Mouse (Mus musculus) regulatory T cell (primary cell): ENCODE data around the gene Mob1a.
"Not testable (repeated sequence)": the region's sequence is repeated elsewhere in the genome, so short reads cannot be mapped to it uniquely, and the experiment has no call there.

ENCODE experiments used
- in situ Hi-C: fragments of 300-600 bp; cut with MboI, MseI; formaldehyde crosslinking; loops from one replicate; pipeline ENCODE4 v1.15.1; 2025; ENCODE audit warnings: high pct_unique_total_duplicates

Gene Mob1a

DNA sequence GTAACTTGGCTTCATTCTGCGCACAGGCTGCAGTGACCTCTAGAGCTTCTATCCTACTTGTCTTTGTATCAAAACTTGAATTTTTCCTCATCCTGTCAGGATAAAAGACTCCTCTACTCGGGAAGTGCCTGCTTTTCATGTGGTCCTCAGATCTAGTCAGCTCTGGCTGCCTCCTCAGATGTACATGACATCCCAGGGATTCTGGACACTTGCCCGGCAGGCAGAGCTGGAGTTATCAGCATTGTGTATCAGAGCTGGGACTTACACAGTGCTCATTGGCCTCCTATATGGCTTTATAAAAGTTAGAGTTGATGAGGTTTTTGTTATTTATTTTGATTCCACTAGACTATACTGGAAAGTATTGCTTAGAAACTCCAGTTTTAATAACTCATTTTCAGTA is 15.6 kb downstream of the Mob1a start:
- in situ Hi-C loops = no loop called here

DNA sequence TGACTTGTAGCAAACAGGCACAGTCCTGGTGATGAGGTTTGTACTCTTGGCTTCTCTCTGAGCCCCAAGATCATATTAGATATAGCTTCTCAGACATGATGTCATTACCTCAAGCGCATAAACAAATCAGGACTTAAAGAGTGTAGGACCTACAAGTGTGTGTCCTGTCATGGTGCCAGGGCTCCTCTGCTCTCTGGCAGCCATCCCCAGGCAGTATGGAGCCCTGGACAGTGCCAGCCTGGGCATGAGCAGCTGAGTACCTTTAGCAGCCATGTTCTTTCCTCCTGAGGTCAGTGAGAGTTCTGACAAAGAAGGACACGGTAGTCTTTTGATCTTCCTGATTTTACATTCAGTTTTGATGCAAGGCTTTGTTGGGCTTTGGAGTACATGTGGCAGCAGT is 17.1 kb downstream of the Mob1a start:
- in situ Hi-C loops = no loop called here

DNA sequence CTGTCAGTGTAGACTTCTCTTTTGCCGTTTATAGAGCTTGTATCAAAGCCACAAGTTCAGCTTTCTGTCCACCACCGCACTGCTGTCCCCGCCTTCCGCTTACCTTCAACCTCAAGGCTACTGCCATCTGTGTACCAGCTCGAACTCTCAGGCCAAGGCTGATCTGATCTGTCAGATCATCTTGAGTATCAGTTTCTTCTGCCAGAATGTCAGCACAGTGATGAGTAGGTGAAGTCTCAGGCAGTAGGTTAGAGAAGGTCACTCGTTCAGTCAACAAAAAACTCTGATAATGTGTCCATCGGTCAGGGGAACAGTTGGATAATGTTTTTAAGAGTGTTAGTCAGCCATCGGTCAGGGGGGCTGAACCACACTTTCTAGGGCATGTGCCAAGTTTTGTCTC is 19.5 kb downstream of the Mob1a start:
- in situ Hi-C loops = not testable (repeated sequence)

DNA sequence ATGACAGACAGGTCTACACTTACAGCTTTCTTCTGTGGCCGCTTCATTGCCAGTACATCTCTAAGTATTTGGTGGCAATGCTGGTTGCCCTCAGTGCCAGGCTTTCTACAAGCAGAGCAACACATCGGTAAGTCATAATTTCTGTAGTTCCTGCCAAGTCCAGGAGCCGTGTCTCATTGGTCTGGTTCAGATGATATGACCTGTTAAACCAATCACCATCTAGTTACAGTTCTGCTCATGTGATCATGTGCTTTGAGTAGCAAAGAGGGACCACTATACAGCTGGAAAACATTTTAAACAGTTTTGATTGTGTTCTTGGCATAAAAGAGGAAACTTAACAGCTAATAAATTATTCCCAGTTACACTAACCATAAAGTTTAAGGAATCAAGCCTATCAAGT is 22.1 kb downstream of the Mob1a start:
- in situ Hi-C loops = no loop called here

DNA sequence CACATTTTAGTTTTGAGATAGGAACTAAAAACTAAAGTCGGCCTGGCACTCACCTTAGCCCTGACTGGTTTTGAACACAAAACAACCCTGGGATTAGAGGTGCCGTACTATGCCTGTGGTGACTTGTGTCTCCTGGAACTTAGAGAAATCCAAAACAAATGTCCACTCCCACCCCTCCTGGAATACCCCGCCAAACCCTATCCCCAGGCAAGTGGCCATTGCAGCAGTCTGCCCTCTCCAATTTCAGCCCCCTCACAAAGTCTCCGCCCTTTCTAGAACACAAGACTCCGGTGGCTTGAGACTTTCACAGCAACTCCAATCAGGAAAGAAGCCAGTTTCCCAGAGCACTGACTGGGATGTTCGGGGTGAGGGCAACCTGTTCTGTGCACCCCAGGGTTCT is 23.1 kb downstream of the Mob1a start, which contains the start of gene Bola3:
TSS of gene Bola3 (plus strand) at position 275 of the 400 bp plus-strand sequence.
- in situ Hi-C loops = no loop called here

DNA sequence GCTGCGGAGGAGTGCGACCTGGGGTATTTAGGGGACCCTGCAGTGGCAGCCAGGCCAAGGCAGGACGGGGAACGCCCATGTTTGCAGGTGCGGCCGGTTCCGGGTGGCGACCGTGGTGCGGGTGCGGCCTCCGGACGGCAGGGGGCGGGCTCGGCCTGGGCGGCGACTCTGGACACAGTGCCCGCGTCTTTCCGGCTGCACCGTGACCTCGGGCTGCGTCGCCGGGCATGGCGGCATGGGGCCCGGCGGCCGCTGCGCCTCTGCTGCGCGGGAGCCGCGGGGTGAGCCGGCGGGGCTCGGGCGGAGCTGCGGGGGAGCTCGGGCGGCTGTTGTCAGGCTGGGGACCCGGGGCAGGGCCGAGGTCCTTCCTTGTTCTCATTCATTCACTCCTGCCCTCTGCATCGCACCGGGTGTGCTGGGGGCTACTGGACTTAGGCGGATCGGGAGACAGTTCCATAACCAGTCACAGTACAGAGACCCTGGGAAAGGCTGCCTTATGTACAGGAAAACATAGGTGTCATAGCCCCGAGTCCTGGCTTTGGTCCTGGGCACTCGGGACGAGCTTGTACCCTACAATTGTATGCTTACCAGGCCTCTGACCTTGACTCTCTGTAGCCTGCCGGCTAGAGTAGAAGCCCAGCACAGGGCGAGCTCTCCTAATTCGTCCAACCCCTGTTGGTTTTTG is 23.6 kb downstream of the Mob1a start:
- in situ Hi-C loops = no loop called here

DNA sequence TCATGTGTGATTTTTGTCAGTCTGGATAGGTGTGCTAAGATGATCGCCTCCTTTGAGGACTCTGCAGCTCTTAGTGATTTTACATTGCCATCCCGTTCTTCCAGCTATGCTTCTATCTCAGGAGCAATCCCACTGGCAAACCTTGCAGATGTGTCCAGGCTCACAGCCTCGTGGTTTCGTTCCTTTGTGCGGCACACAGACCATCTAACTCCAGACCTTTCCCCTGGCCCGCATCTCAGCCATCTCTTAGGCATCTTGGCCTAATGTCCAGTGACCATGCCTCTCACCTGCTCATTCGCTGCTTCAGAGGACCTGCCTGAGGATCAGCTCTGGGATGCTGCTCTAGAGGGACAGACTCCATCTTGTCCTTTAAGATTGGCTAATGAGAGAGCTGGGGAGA is 24.4 kb downstream of the Mob1a start:
- in situ Hi-C loops = loop anchor here (5.0 kb wide), 2 partner anchors 162 to 322 kb away; no protein-coding TSS in a partner anchor

DNA sequence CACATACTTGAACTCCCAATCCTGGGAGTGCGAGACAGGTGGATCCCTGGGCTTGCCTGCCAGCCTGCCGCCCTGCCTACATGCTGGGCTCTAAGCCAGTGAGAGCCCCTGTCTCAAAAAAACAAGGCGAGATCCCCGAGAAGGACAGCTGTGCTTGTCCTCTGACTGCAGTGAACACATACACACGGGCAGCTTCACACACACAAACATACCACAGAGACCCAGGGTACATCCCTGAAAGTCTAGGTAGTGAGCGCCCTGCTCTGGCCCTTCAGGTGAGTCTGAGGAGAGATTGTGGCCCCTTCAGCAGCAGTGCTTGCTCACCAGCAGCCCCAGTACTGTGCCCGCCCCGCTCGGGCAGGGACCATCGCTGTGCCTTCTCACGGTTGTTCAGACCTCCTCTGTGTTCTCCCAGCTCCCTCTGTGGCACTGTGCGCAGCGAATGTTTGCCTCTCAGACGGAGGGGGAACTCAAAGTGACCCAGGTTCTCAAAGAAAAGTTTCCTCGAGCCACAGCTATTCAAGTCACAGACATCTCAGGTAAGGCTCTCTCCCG is 25.1 kb downstream of the Mob1a start:
- in situ Hi-C loops = loop anchor here (5.0 kb wide), 2 partner anchors 161 to 321 kb away; no protein-coding TSS in a partner anchor

DNA sequence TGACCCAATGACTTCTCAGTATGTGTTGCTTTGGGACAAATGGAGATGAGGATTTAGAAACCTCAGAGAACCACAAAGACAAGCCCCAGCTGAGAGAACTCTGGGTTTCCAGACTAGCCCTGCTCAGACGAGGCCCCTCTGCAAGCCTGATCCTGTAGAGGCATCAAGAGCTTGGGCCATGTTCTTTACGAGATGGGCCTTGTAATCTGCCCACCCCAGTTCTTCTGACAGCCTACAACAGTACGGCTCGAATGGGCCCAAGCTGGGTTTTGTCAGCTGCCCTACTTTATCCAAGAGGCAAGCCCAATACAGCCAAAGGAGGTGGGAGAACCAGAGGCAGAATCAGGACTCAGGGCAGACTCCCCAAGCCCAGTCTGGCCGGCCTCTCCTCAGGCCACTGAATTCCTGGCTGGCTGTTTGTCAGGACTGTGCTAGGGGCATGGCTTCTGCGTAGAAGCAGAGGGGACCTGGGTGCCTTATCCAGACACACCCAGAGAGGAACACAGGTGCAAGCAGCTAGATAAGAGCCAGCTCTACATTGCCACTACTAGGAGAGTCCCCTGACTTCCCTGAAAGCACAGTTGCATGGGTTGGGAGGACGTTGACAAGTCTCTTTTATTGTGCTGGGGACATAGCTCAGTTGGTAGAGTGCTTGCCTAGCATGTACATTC is 25.8 kb downstream of the Mob1a start:
- in situ Hi-C loops = loop anchor here (5.0 kb wide), 2 partner anchors 161 to 321 kb away; no protein-coding TSS in a partner anchor

DNA sequence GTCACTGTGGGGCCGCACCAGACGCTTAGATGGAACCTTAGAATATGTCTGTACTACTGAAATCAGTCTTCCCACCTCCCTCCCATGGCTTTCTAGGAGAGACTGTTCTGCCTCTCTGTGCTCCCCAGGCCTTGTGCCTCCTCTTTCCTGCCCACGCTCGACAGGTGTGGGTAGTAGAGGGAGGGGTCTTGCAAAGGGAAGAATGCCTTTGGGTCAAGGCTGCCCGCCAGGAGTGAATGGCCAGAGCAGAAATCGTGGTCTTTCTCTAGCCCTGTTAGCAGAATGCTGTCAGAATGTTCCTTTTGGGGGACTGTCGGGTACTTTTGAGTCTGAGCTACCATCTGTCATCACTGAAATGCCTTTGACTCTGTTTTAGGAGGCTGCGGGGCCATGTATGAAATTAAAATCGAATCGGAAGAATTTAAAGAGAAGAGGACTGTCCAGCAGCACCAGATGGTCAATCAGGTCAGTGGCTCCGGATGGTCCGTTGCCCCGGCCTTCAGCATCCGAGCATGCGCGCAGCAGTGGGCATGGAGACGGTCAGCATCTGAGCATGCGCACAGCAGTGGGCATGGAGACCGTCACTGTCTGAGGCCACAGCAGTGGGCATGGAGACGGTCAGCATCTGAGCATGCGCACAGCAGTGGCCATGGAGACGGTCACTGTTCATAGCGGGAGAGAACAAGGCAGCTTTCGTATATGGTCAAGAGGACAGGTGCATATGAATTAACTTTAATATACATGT is 27.0 kb downstream of the Mob1a start:
- in situ Hi-C loops = loop anchor here (5.0 kb wide), 2 partner anchors 159 to 319 kb away; no protein-coding TSS in a partner anchor

DNA sequence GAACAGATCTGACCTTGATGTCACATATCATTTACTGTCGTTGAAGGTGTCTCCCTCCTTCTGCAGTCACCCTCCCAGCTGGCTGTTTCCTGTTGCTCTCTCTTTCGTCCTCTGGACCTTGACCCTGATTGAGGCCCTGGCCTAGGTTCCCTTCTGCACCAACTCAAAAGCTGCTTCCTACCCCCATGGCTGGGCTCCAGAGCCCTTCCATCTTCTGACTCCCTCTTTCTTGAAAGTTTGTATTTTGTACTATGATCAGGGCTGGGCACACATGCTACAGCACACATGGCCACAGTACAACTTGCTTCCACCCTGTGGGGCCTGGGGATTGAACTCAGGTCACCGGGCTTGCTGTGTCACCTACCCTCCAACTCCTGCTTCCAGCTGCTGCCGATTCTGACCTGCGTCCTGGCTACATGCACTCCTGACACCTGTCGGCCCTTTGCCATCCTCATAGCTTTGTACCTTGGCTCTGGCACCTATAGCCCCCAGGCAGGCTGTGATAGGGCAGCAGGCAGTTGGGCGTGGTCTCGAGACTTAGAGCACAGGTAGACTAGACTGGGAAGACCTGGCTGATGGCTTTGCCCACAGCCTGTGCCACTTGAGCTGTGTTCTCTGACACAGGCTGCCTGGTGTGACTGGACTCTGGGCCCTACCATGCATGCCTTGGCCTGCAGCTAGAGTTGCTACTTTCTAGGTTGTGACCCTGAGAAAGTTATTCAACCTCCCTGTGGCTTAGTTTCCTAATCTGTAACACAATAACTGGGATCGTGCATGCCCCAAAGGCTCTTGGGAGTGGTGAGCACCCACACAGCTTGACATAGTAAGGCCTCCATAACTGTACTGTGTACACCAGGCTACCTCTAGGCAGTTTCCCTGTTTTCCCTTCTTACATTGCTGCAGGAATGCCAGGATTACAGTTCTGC is 29.3 kb downstream of the Mob1a start:
- in situ Hi-C loops = loop anchor here (5.0 kb wide), 2 partner anchors 157 to 317 kb away; no protein-coding TSS in a partner anchor

DNA sequence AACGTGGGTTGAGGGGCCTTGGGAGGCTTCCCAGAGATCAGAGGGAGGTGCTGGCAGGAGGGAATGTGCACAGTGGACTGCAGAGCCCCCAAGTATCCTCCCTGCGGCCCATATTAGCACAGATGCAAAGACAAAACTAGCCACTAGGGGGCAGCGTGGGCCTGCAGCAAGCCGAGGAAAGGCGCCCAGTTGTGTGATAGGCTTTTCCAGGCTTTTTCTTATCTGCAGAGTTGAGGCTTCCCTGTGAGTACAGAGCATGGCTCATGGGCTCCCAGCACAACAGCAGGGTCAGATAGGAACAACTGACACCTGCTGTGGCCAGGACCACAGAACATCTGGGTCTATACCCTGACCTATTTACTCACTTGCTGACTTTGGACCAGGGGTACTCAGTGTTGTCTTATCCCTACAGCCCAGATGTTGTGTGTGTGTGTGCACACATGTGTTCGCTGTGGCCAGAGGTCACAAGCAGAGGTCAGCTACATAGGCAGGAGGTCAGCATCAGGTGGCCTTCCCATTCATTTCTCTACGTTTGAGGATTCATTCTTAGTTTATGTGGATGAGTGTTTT is 30.8 kb downstream of the Mob1a start:
- in situ Hi-C loops = no loop called here

DNA sequence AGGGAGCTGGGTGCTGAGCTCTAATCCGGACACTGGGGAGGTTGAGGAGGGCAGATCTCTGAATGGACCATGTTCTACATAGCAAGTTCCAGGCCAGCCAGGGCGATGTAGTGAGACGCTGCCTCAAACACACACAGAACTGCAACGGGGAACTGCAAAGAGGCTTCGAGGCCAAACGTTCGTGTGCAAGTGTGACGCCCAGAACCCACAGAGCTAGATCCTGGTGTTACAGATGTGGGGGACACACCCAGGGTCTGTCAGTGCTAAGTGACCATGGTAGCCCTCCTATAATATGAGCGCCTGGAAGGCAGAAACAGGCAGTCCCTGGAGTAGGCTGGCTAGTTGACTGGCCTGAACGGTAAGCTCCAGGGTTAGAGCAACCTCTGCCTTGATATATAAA is 31.6 kb downstream of the Mob1a start:
- in situ Hi-C loops = no loop called here

DNA sequence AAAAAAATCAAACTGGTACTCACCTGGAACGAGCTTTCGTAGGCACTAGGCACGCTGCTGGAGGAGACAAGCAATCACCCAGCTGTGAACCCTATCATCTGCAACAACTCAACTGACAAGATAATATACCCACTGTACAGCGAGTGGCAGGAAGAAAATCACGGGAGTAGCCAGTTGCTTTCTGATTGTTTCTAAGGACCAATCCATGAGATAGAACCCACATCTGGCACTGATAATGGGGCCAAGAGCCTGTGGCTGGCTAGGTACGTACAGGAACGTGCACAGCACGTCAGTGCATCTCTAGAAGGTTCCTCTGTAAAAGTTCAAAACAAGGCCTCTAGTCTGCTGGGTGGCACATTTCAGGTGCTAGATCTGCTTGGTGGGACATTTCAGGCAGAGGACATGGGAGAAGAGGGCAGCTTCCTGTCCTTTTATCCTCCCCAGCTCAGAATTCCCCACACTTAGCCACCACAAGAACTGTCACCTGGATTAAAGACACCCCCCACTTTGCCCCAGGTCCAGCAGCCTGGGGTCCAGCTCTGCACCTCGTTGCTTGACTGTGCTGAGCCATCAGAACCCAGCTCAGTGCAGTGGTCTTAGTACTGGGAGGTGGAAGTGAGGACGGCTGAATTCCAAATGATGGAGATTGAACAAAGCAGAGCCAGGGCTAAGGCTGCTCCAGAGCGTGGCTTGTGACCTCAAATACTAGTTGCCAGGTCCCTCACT is 35.9 kb downstream of the Mob1a start:
- in situ Hi-C loops = no loop called here

DNA sequence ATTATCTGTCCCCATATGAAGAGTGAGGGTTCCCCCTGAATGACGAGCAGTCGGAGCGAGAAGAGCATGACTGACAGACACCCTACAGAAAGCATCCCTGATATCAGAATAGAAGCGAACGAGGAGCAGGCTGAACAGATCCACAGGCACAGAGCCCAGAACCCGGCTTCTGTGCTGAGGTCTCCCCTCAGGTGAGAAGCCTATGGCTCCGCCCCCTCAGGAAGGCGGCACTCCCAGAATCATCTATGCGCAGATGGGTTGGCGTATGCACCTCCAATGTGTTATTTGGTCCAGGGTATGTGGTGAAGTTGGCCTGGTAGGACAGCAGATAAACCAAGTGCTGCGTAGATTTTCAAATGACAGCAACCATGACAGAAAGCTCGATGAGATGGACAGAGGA is 37.3 kb downstream of the Mob1a start:
- in situ Hi-C loops = no loop called here

DNA sequence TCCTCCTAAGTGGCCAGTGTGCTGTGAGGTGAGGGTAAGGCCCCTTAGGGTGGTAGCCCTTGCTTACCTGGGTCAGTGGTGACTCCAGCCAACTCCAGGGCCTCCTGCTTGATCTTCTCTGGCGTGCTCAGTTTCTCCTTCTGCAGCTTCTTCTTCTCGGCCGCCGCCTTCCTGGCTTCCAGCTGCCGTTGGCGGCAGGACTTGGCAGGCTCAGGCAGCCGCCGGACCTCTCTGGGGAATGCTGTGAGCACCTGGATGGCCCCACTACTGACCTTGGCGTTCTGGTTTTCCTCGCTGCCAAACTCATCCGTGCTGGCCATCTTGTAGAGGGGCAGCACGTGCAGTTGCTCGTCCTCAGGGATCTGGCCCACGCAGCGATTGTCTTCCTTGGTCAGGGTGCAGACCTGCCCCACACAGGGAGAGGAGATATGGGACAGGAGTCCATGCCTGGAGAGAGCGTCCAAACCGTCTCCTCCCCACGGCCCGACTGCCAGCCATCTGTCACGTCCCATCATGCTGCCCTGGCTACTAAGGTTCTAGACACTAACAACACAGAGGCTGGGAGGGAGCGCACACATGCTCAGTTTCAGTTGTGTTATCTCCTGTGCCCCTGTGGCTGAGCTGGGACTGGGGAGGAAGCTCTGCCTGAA is 44.6 kb downstream of the Mob1a start:
- in situ Hi-C loops = no loop called here

DNA sequence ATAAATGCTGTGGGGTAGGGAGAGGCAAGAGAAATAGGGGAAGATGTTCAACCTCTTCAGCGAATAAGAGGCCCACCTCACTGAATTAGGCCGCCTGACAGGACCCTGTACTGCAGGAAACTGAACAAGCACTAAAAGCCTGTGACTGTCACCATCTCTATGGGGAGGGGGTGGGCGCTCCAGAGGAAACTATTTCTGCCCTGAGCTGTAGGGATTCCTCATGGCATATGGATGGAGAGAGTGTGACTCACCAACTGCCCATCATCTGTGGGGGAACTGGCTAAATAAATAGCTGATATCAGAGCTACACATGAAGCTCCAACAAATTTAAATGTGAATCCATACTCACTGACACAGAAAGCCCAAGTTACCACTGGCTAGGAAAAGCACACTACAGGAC is 45.5 kb downstream of the Mob1a start:
- in situ Hi-C loops = no loop called here

DNA sequence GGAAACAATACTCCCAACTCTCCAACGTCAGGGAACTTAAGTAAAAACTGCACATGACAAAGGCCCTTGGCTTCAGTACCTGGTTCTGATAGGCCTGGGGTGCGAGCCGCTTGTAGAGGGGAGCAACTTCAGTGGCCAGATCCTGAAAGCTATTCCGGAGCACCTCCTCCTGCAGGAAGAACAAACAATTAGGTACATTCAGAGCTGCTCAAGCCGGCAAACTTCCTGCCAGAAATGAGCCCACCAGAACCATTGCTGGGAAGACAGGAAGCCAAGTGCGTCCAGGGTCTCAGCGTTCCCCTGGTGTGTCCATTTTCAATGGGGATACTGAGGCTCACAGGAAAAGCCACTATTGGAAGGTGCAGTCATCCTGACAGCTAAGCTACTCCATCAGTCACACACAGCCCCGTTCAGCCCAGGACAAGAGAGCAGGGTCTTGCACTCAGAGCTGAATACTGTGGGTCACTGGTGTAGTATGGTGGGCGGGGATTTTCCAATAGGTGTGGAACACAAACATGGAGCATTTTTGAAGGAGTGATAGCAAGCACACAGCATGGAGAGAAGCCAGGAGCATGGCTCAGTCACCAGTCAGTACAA is 48.0 kb downstream of the Mob1a start:
- in situ Hi-C loops = no loop called here
